Mouse (Mus musculus) T-helper 1 cell (primary cell): ENCODE measurements at regions not wholly inside any gene's neighbourhood (a gene's known extent, or its start where the extent isn't known, plus 50 kb on each side); places are given as distances from the start of the nearest gene placed in this dataset.
"Not testable (repeated sequence)": the region's sequence is repeated elsewhere in the genome, so short reads cannot be mapped to it uniquely, and the experiment has no call there.

Source experiments
- in situ Hi-C: fragments of 300-600 bp; cut with MboI, MseI; formaldehyde crosslinking; loops from one replicate; pipeline ENCODE4 v1.15.1; 2025; ENCODE audit warnings: high pct_unique_total_duplicates

DNA sequence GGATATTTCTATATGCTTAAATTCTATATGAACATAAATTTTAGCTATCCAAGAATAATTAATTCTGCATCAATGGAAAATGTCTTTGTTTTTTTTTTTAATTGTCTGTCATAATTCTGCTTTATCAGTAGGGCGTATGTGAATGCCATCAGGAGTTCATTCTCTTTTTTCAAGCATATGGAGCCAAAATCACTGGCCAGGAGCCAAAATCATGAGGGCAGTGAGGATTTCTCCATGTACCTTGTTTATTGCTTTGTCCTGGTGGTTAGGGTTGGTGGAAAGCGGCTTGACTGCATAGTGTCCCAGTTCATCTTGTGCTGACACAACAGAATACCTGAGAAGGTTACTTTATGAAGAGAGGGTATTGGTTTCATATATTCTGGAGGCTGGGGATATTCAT, 243.9 kb downstream of the AI429214 start:
- in situ Hi-C loops, result no loop called here

DNA sequence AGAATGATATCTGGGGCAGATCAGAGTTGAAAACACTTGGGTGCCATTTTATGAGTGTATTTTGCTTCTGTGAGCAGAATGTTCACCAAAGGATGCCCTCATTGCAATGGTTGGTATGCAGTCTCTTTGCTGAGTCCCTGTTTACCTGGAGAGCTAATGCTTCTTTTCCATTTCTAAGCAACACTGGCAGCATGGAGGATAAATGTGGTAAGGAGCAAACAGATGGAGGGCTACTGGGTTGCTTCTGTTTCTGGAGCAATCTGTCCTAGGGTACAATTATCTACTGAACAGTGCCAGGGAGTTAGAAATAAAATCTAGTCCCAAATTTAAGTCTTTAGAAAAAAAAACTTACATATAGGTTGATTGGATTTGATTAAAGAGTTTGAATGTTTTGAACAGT, 245.9 kb downstream of the AI429214 start:
- in situ Hi-C loops, result no loop called here

DNA sequence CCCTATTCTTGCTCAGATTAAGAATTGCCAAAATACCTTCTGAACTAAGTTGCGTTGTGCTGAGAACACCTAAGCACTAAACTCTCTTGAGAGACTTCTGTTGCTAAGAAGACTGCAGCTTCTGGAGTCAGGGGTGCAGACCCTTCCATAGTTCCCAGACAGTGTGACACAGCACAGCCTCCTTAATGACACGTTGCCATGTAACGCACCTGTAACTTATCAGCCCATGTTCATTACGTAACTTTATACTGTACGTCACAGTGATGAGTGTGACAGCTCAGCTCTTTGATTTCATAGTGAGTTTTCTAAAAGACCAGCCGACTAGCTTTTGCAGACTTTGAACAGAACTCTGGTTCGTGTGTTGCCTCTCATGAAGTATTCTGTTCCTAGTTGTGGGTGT, 257.8 kb downstream of the AI429214 start:
- in situ Hi-C loops, result not testable (repeated sequence)

DNA sequence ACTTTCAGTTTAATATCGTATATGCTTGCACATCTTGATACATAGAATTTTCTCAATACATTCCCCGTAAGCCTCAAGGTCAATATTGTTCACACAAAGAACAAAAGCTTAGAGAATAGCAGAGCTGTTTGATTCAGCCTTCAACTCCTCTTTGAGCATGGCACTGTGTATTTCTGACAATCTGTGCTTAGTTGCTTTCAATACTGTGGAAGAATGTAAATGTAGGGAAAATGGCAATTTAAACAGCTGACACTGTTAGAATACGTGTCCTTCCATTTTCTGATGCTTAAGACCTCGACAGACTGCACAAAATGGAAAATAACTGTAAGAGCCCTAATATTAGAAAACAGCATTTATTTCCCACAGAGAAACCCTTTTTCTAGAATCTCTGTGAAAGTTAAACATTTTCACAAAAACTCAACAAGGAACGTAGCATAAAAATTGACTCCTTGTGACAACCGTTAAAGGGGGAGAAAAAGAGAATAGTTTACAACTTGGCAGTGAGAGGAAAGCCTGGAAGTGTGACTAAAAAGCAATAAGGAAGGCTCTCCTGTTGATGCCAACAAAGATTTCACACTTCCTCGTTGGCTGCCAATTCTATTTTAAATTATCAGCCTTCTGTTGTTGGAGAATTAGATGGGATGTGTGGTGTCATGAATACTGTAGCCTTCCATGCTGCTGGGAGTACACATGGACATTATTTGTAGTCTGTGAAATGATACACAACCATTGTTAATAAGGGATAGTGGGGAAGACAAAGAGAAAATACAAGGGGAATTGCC, 297.9 kb downstream of the AI429214 start:
- in situ Hi-C loops, result no loop called here
